Mouse (Mus musculus) neural tube, embryonic 14.5 days (tissue): ENCODE results near the gene Nmnat1. TPM values are rescaled to one million over a fixed set of nuclear protein-coding genes. Genes with fewer than 3 reads are reported as not detected.

Experiments
- ATAC-seq: fragments of 200-750 bp; cut with Nextera tagmentation; 2 replicates; pipeline ENCODE4 v1.8.0; 2017; ENCODE audit warnings: low read depth, mild to moderate bottlenecking, moderate TSS enrichment, moderate library complexity
- H3K27ac ChIP-seq: fragments of 300-500 bp; sonication (generic); 2 replicates; pipeline ENCODE4 v1.5.1; 2014; ENCODE audit warnings: low read depth, mild to moderate bottlenecking, control low read depth, low read length, moderate library complexity, mixed read lengths
- H3K27me3 ChIP-seq: fragments of 300-500 bp; sonication (generic); 2 replicates; pipeline ENCODE4 v1.6.1; 2014; ENCODE audit warnings: low read length; ENCODE audit not compliant: control insufficient read depth, insufficient read depth
- H3K36me3 ChIP-seq: fragments of 300-500 bp; sonication (generic); 2 replicates; pipeline ENCODE4 v1.6.1; 2014; ENCODE audit warnings: low read length, mixed read lengths; ENCODE audit not compliant: control insufficient read depth, insufficient read depth
- H3K4me1 ChIP-seq: fragments of 300-500 bp; sonication (generic); 2 replicates; pipeline ENCODE4 v1.6.1; 2014; ENCODE audit warnings: low read length; ENCODE audit not compliant: control insufficient read depth, insufficient read depth
- H3K4me2 ChIP-seq: fragments of 300-500 bp; sonication (generic); 2 replicates; pipeline ENCODE4 v1.6.1; 2014; ENCODE audit warnings: mild to moderate bottlenecking, low read depth, low read length, control low read depth
- H3K4me3 ChIP-seq: fragments of 300-500 bp; sonication (generic); 2 replicates; pipeline ENCODE4 v1.5.1; 2014; ENCODE audit warnings: low read depth, low read length, control low read depth, mixed read lengths
- H3K9ac ChIP-seq: fragments of 300-500 bp; sonication (generic); replicated peaks from 2 replicates; pipeline ENCODE4 v1.6.1; 2014; ENCODE audit warnings: low read depth, mild to moderate bottlenecking, control low read depth, low read length, mixed read lengths
- H3K9me3 ChIP-seq: fragments of 300-500 bp; sonication (generic); 2 replicates; pipeline ENCODE4 v1.6.1; 2016; ENCODE audit warnings: low read length; ENCODE audit not compliant: control insufficient read depth
- WGBS: fragments of 180-500 bp; shearing (Covaris S2); extraction: QIAGEN DNeasy Blood & Tissue Kit; methylation state at CpG from one replicate; pipeline ENCODE4 v1.1.7; 2014; 5-methylcytosine and 5-hydroxymethylcytosine counted together
- polyA plus RNA-seq: library from polyadenylated mRNA; unstranded; fragments of >200 nt; fragmentation: Nextera tagmentation; extraction: Ambion mirVana; gene quantifications from 2 replicates; pipeline ENCODE4 v1.2.1, GENCODE M21; 2014

Gene Nmnat1
- polyA plus RNA-seq, 1 experiment from 2014 or later, result 9.2 TPM

GRCm38 (mm10) chr4:149499790-149500189 lies 14.8 kb upstream of the Nmnat1 start:
- ATAC-seq, result no peak
- no peaks in the 10 kb centered on the region for H3K9me3 ChIP-seq
- H3K27me3 ChIP-seq, result no peaks in the 10 kb centered on the region
- H3K27ac ChIP-seq, result no peak overlapping the region
- no peak overlapping the region for H3K9ac ChIP-seq
- peaks cover 22% of the 10 kb centered on the region for H3K36me3 ChIP-seq
- H3K4me3 ChIP-seq, result no peak overlapping the region
- H3K4me1 ChIP-seq, result no peaks in the 10 kb centered on the region
- 76% methylated on average over 5 of the region's 5 CpGs for WGBS
- no peak overlapping the region for H3K4me2 ChIP-seq

GRCm38 (mm10) chr4:149498901-149499300 lies 13.9 kb upstream of the Nmnat1 start:
- no peak for ATAC-seq
- WGBS, result 91% methylated on average over 8 of the region's 8 CpGs
- Histone ChIP-seq H3K4me1 (no peaks in the 10 kb centered on the region), H3K4me3 (no peak overlapping the region), H3K27me3 (no peaks in the 10 kb centered on the region), H3K27ac (no peak overlapping the region), H3K36me3 (peaks cover 30% of the 10 kb centered on the region), H3K4me2 (no peak overlapping the region), H3K9ac (no peak overlapping the region), H3K9me3 (no peaks in the 10 kb centered on the region)

- Histone ChIP-seq H3K9me3 (no peaks in the 10 kb centered on the region), H3K4me1 (no peaks in the 10 kb centered on the region), H3K4me3 (no peak overlapping the region), H3K36me3 (peaks cover 39% of the 10 kb centered on the region), H3K9ac (no peak overlapping the region), H3K27ac (peak overlapping the region; percentile 46; the same call in 1 of the 2 replicates), H3K4me2 (no peak overlapping the region), H3K27me3 (no peaks in the 10 kb centered on the region)
- 5% methylated on average over 2 of the region's 2 CpGs for WGBS
- ATAC-seq, result peak; percentile 58; the same call in 1 of the 2 replicates
Observed at GRCm38 (mm10) chr4:149496612-149497011, 11.6 kb upstream of the Nmnat1 start.

- Histone ChIP-seq H3K9ac (no peak overlapping the region), H3K27ac (no peak overlapping the region), H3K9me3 (no peaks in the 10 kb centered on the region), H3K4me2 (no peak overlapping the region), H3K36me3 (peaks cover 57% of the 10 kb centered on the region), H3K27me3 (no peaks in the 10 kb centered on the region), H3K4me3 (no peak overlapping the region), H3K4me1 (0 out of 2 replicates have a peak, but pooled peaks cover 2% of the 10 kb centered on the region)
- WGBS, result 98% methylated on average over 3 of the region's 3 CpGs
- ATAC-seq, result no peak
Observed at GRCm38 (mm10) chr4:149491151-149491550, 6.1 kb upstream of the Nmnat1 start.

- WGBS, result 97% methylated on average over 14 of the region's 14 CpGs
- Histone ChIP-seq H3K27ac (no peak overlapping the region), H3K4me2 (no peak overlapping the region), H3K36me3 (peaks cover 51% of the 10 kb centered on the region), H3K9me3 (no peaks in the 10 kb centered on the region), H3K4me1 (peaks cover 6% of the 10 kb centered on the region), H3K9ac (no peak overlapping the region), H3K27me3 (no peaks in the 10 kb centered on the region; the same call in 1 of the 2 replicates), H3K4me3 (no peak overlapping the region)
- no peak for ATAC-seq
Observed at GRCm38 (mm10) chr4:149489415-149490240, 4.6 kb upstream of the Nmnat1 start.

GRCm38 (mm10) chr4:149487729-149488128 lies 2.7 kb upstream of the Nmnat1 start:
- H3K36me3 ChIP-seq, result peaks cover 36% of the 10 kb centered on the region

GRCm38 (mm10) chr4:149485825-149486206 lies 814 bp upstream of the Nmnat1 start:
- H3K4me3 ChIP-seq, result peak overlapping the region; percentile 67
- H3K27ac ChIP-seq, result peak overlapping the region; percentile 60; the same call in 1 of the 2 replicates
- 1% methylated on average over 10 of the region's 10 CpGs for WGBS
- no peaks in the 10 kb centered on the region for H3K9me3 ChIP-seq
- no peak for ATAC-seq
- peak overlapping the region; percentile 94 for H3K4me2 ChIP-seq
- peaks cover 29% of the 10 kb centered on the region for H3K36me3 ChIP-seq
- H3K9ac ChIP-seq, result peak overlapping the region; percentile 63
- H3K27me3 ChIP-seq, result no peaks in the 10 kb centered on the region; the same call in 1 of the 2 replicates
- H3K4me1 ChIP-seq, result peaks cover 9% of the 10 kb centered on the region

More at GRCm38 (mm10) chr4:149487729-149488128, 2.7 kb upstream of the Nmnat1 start:
- whole genome bisulfite sequencing, result 96% methylated on average over 12 of the region's 12 CpGs
- Histone ChIP-seq H3K9ac (no peak overlapping the region), H3K27me3 (no peaks in the 10 kb centered on the region; the same call in 1 of the 2 replicates), H3K4me3 (no peak overlapping the region), H3K9me3 (no peaks in the 10 kb centered on the region), H3K27ac (no peak overlapping the region), H3K4me1 (peaks cover 9% of the 10 kb centered on the region), H3K4me2 (no peak overlapping the region)
- ATAC-seq, result no peak

- H3K36me3 ChIP-seq, result peaks cover 26% of the 10 kb centered on the region
- H3K4me1 ChIP-seq, result peaks cover 9% of the 10 kb centered on the region
- no peak overlapping the region; the same call in 1 of the 2 replicates for H3K27ac ChIP-seq
- peak overlapping the region; percentile 94 for H3K4me2 ChIP-seq
- no peaks in the 10 kb centered on the region; the same call in 1 of the 2 replicates for H3K27me3 ChIP-seq
- no peak for ATAC-seq
- WGBS, result 62% methylated on average over 3 of the region's 3 CpGs
- H3K9ac ChIP-seq, result peak overlapping the region; percentile 63
- peak overlapping the region; percentile 67 for H3K4me3 ChIP-seq
- no peaks in the 10 kb centered on the region for H3K9me3 ChIP-seq
Observed at GRCm38 (mm10) chr4:149484566-149484965, 436 bp downstream of the Nmnat1 start.

GRCm38 (mm10) chr4:149477078-149477477 lies 7.9 kb downstream of the Nmnat1 start, which contains the start of gene Tmem274:
TSS of gene Tmem274 (plus strand) at chr4:149477378.
- Histone ChIP-seq H3K4me3 (no peak within 1 kb of the TSS), H3K4me2 (no peak within 1 kb of the TSS), H3K9ac (no peak within 1 kb of the TSS), H3K27me3 (no peaks in the 10 kb centered on the region), H3K4me1 (no peaks in the 10 kb centered on the region), H3K27ac (no peak within 1 kb of the TSS), H3K9me3 (no peaks in the 10 kb centered on the region), H3K36me3 (0 out of 2 replicates have a peak, but pooled peaks cover 3% of the 10 kb centered on the region)
- WGBS, result 84% methylated on average over 11 of the region's 11 CpGs
- ATAC-seq, result no peak
